Mouse (Mus musculus) embryonic facial prominence, embryonic 10.5 days (tissue): Measurements from ENCODE around the gene Ccl9. TPM values are rescaled to one million over a fixed set of nuclear protein-coding genes. Genes with fewer than 3 reads are reported as not detected.

ENCODE experiments used
- DNase-seq: peaks from one replicate; pipeline ENCODE4 v3.0.0-alpha.2; 2017; ENCODE audit warnings: low spot score
- H3K27ac ChIP-seq: fragments of 300-500 bp; sonication (generic); replicated peaks from 2 replicates; pipeline ENCODE4 v1.5.1; 2016; ENCODE audit warnings: mild to moderate bottlenecking
- H3K27me3 ChIP-seq: fragments of 300-500 bp; sonication (generic); replicated peaks from 2 replicates; pipeline ENCODE4 v1.6.1; 2016; ENCODE audit warnings: low read depth, mild to moderate bottlenecking; ENCODE audit not compliant: poor library complexity, severe bottlenecking
- H3K36me3 ChIP-seq: fragments of 300-500 bp; sonication (generic); replicated peaks from 2 replicates; pipeline ENCODE4 v1.6.1; 2016; ENCODE audit warnings: mild to moderate bottlenecking, moderate library complexity
- H3K4me1 ChIP-seq: fragments of 300-500 bp; sonication (generic); 2 replicates; pipeline ENCODE4 v1.6.1; 2016
- H3K4me3 ChIP-seq: fragments of 300-500 bp; sonication (generic); 2 replicates; pipeline ENCODE4 v1.5.1; 2016; ENCODE audit warnings: mild to moderate bottlenecking, moderate library complexity
- H3K9me3 ChIP-seq: fragments of 300-500 bp; sonication (generic); 2 replicates; pipeline ENCODE4 v1.6.1; 2016; ENCODE audit warnings: mild to moderate bottlenecking
- WGBS: fragments of 180-500 bp; shearing (Covaris S2); methylation state at CpG from one replicate; pipeline ENCODE4 v1.1.7; 2016; 5-methylcytosine and 5-hydroxymethylcytosine counted together
- polyA plus RNA-seq: library from polyadenylated mRNA; unstranded; fragments of >200 nt; fragmentation: Nextera tagmentation; extraction: Ambion mirVana; gene quantifications from 2 replicates; pipeline ENCODE4 v1.2.1, GENCODE M21; 2016

Ccl9 gene
- 1.2 and 1.7 TPM in 2 replicates for polyA plus RNA-seq

- Histone ChIP-seq H3K27me3 (no peaks in the 10 kb centered on the region), H3K4me1 (peaks cover 20% of the 10 kb centered on the region), H3K36me3 (no peaks in the 10 kb centered on the region), H3K27ac (no peak within 1 kb of the TSS), H3K4me3 (no peak within 1 kb of the TSS), H3K9me3 (no peaks in the 10 kb centered on the region)
- WGBS: 47% methylated on average over 2 of the region's 2 CpGs
- no peak for DNase-seq
Measured at GRCm38 (mm10) chr11:83578186-83578760, at the start of gene Ccl9. Ccl9 (minus strand) TSS chr11:83578636.

DNA sequence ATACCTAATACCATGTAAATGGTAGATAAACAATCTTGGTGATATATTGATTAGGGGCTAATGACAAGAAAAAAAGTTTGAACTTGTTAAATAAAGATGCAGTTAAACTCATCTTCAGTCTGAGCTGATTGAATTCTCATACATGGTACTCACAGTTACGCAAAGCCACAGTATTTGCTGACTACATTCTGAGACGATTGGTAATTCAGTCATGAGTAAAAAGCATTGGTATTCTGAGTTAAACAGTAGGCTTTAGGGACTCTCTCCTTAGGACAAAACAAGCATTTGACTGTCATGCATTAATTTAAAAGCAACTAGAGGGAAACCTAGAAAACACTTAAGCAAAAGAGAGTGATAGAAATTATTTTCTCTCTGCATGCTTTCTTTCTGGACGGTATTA, 45.1 kb upstream of the Ccl9 start:
- no peaks in the 10 kb centered on the region for H3K4me1 ChIP-seq
- no peaks in the 10 kb centered on the region for H3K27me3 ChIP-seq
- H3K27ac ChIP-seq: no peak overlapping the region
- no peak overlapping the region for H3K4me3 ChIP-seq
- 90% methylated on average over 3 of the region's 3 CpGs for WGBS
- H3K36me3 ChIP-seq: no peaks in the 10 kb centered on the region
- DNase-seq: no peak
- no peaks in the 10 kb centered on the region for H3K9me3 ChIP-seq

DNA sequence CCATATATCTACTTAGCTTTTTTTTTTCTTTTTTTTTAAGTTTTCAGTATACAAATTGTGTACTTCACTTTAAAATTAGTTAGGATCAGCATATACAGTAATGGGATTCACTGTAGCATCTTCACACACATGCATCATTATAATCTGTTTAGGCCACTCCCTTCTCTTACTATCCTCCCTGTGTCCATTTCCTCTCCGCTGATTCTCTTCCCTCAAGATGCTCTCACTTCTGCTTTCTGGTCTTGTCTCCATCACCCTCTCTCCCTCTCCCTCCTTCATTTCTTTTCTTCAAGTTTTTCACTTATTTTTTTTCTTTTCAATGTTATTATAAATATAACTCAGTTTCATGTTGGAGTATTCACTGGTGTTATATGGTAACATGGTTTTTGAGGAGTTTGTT, 40.6 kb upstream of the Ccl9 start:
- H3K4me3 ChIP-seq: no peak overlapping the region
- no peaks in the 10 kb centered on the region for H3K27me3 ChIP-seq
- H3K27ac ChIP-seq: no peak overlapping the region
- H3K9me3 ChIP-seq: no peaks in the 10 kb centered on the region
- no peaks in the 10 kb centered on the region for H3K36me3 ChIP-seq
- H3K4me1 ChIP-seq: no peaks in the 10 kb centered on the region
- 89% methylated on average over 1 of the region's 1 CpGs for WGBS
- no peak for DNase-seq

- no peaks in the 10 kb centered on the region for H3K27me3 ChIP-seq
- no peak for DNase-seq
- WGBS: 70% methylated on average over 5 of the region's 5 CpGs
- H3K9me3 ChIP-seq: no peaks in the 10 kb centered on the region
- no peaks in the 10 kb centered on the region for H3K36me3 ChIP-seq
- no peak overlapping the region for H3K27ac ChIP-seq
- no peaks in the 10 kb centered on the region for H3K4me1 ChIP-seq
- H3K4me3 ChIP-seq: no peak overlapping the region
Measured at GRCm38 (mm10) chr11:83618238-83618637, 39.8 kb upstream of the Ccl9 start.

- Histone ChIP-seq H3K27ac (no peak overlapping the region), H3K27me3 (no peaks in the 10 kb centered on the region), H3K4me1 (no peaks in the 10 kb centered on the region), H3K36me3 (no peaks in the 10 kb centered on the region), H3K4me3 (no peak overlapping the region), H3K9me3 (no peaks in the 10 kb centered on the region)
- no peak for DNase-seq
- 90% methylated on average over 1 of the region's 1 CpGs for WGBS
Measured at GRCm38 (mm10) chr11:83616586-83616985, 38.1 kb upstream of the Ccl9 start.

GRCm38 (mm10) chr11:83610900-83611299, 32.5 kb upstream of the Ccl9 start:
- H3K9me3 ChIP-seq: no peaks in the 10 kb centered on the region
- H3K4me3 ChIP-seq: no peak overlapping the region
- no peaks in the 10 kb centered on the region for H3K4me1 ChIP-seq
- WGBS: 75% methylated on average over 2 of the region's 2 CpGs
- DNase-seq: no peak
- no peaks in the 10 kb centered on the region for H3K27me3 ChIP-seq
- H3K27ac ChIP-seq: no peak overlapping the region
- H3K36me3 ChIP-seq: no peaks in the 10 kb centered on the region

DNA sequence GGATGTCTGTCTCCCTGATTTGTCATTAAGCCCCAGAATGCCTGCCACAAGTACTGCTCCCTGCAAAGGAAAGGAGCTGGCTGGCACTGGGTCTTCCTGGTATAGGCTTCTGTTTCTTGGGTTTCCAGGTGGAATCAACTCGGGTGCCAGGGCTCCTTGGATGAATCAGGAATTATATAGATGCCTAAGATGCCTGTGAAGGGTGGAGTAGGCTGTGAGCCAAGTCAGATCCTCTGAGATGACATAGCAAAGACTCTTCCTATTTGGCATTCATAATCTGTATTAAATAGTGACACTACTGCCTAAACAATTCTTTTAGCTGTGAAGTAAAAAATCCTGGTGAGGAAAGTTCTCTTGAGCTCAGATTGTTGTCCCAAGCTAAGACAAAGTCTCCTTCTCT, 28.0 kb upstream of the Ccl9 start:
- Histone ChIP-seq H3K27me3 (no peaks in the 10 kb centered on the region), H3K27ac (no peak overlapping the region), H3K36me3 (no peaks in the 10 kb centered on the region), H3K4me3 (no peak overlapping the region), H3K4me1 (no peaks in the 10 kb centered on the region), H3K9me3 (no peaks in the 10 kb centered on the region)
- DNase-seq: no peak
- WGBS: 60% methylated on average over 1 of the region's 1 CpGs

GRCm38 (mm10) chr11:83605535-83605934, 27.1 kb upstream of the Ccl9 start:
- DNase-seq: no peak
- no peak overlapping the region for H3K27ac ChIP-seq
- H3K36me3 ChIP-seq: no peaks in the 10 kb centered on the region
- 89% methylated on average over 3 of the region's 3 CpGs for WGBS
- H3K27me3 ChIP-seq: no peaks in the 10 kb centered on the region
- no peaks in the 10 kb centered on the region for H3K9me3 ChIP-seq
- H3K4me1 ChIP-seq: no peaks in the 10 kb centered on the region
- no peak overlapping the region for H3K4me3 ChIP-seq

DNA sequence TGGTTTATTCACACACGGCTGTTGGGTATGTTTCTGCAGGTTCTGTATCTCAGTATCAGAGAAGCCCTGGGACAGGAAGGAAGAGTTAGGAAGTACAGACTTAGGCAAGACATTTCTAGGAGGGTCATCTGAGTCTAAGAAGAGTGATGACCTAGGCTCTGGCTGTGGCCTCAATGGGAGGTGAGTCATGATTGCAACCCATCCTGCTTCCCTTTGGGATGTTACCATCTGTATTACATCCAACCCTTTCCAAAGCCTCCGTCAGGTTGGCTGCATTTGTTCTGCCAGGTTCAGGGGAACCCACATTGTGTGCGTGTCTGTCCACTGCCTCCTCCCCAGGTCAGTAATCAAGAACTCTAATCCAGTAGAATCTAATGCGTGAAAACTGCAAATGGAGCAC, 26.3 kb upstream of the Ccl9 start:
- Histone ChIP-seq H3K9me3 (no peaks in the 10 kb centered on the region), H3K4me3 (no peak overlapping the region), H3K36me3 (no peaks in the 10 kb centered on the region), H3K27ac (no peak overlapping the region), H3K27me3 (no peaks in the 10 kb centered on the region), H3K4me1 (no peaks in the 10 kb centered on the region)
- WGBS: 86% methylated on average over 4 of the region's 4 CpGs
- DNase-seq: no peak

DNA sequence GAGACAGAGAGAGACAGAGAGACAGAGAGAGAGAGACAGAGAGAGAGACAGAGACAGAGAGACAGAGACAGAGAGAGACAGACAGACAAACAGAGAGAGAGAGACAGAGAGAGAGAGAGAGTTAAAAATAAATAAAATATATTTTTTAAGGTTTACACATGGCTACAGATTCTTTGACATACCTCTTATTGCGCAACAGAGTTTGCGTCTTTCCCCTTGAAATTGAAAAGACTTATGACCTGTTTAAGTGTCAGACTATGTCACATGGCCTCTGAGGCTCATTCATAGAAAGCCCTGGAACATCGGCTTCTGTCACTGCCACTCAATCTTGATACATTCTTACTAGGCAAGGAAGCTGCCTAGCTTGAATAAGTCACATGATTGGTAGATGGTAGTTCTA, 25.0 kb upstream of the Ccl9 start:
- Histone ChIP-seq H3K4me1 (no peaks in the 10 kb centered on the region), H3K9me3 (no peaks in the 10 kb centered on the region), H3K27me3 (no peaks in the 10 kb centered on the region), H3K4me3 (no peak overlapping the region), H3K27ac (no peak overlapping the region), H3K36me3 (no peaks in the 10 kb centered on the region)
- 94% methylated on average over 3 of the region's 3 CpGs for WGBS
- DNase-seq: no peak

DNA sequence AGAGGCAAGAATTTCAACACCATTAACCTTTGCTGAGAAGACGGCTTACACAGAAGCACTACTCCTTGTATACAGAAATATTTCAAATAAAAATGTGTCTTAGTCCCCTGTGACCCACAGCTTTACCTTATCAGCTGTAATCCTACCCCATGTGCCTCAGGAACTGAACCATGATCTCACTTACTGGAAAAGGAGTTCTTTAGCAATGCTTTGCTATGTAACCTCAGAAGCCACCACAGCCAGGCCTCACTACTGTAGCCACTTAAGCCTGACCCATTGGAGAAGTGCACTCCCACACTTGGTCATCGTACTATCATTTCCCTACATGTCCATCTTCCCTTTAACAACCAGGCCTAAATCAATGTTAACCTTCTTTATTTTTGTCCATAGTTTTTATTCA, 22.1 kb upstream of the Ccl9 start:
- Histone ChIP-seq H3K27ac (no peak overlapping the region), H3K27me3 (no peaks in the 10 kb centered on the region), H3K9me3 (no peaks in the 10 kb centered on the region), H3K36me3 (no peaks in the 10 kb centered on the region), H3K4me1 (no peaks in the 10 kb centered on the region), H3K4me3 (no peak overlapping the region)
- 87% methylated on average over 2 of the region's 2 CpGs for WGBS
- no peak for DNase-seq

DNA sequence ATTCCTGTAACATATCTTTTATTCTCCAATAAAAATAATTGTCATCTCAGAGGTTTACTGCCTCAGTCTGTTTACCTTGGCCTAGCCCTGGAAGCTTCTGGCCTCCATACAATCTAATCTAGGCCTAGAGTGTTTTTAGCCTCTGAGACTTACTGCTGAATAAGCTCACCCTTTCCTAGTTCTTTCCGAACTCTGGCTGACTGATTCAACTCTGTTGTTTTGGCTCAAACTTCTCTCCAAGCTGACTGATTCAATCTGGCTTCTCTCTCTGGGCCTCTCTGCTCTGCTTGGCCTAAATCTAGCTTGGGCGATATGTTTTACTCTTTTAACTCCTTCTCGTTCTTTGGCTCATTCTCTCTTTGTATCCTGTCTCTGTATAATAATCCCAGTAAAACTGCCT, 20.6 kb upstream of the Ccl9 start:
- 91% methylated on average over 3 of the region's 3 CpGs for WGBS

DNA sequence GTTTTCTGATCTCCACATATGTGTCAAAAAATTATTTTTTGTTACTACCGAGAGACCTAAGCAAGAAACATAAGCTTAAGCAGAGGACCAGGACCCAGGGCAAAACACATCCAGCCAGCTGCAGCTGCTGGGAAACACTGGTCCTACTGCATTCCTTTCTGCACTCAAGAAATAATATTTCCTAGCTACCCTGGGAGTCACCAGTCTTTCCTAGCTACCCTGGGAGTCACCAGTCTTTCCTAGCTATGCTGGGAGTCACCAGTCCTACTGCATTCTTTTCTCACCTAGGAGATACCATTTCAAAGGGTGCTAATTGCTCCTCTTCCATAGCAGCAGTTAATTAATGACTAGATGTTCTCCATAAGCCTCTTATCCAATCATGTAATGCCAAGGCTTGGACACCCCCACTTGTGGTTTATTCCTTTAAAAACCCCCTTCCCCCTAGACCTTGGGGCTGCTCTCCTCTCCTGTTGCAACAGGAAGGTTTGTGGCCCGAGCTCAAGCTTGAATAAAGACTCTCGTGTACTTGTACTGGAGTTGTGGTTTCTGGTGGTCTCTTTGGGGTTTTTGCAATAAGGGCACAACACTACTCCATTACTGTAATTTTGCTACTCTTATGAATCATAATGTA, 19.9 kb upstream of the Ccl9 start:
- Histone ChIP-seq H3K27me3 (no peaks in the 10 kb centered on the region), H3K9me3 (no peaks in the 10 kb centered on the region), H3K27ac (no peak overlapping the region), H3K4me1 (no peaks in the 10 kb centered on the region), H3K36me3 (no peaks in the 10 kb centered on the region), H3K4me3 (no peak overlapping the region)
- 76% methylated on average over 3 of the region's 3 CpGs for WGBS
- DNase-seq: no peak

More for the DNA sequence above, 20.6 kb upstream of the Ccl9 start:
- Histone ChIP-seq H3K36me3 (no peaks in the 10 kb centered on the region), H3K27ac (no peak overlapping the region), H3K4me3 (no peak overlapping the region), H3K27me3 (no peaks in the 10 kb centered on the region), H3K4me1 (no peaks in the 10 kb centered on the region), H3K9me3 (no peaks in the 10 kb centered on the region)
- DNase-seq: no peak
